Mouse (Mus musculus) duodenum, adult 2 months (tissue): Measurements from ENCODE around the gene Nudt10. TPM values are rescaled to one million over a fixed set of nuclear protein-coding genes. Genes with fewer than 3 reads are reported as not detected.

ENCODE experiments used
- polyA plus RNA-seq: library from polyadenylated mRNA; depleted of rRNA; stranded (reverse); fragments of >200 nt; gene quantifications from 2 replicates; pipeline ENCODE4 v1.2.3, GENCODE M21; 2012; ENCODE audit warnings: low replicate concordance; rRNA removed

Nudt10 gene
- 0.06 TPM in 1 of 2 replicates, not detected in the other for polyA plus RNA-seq

DNA sequence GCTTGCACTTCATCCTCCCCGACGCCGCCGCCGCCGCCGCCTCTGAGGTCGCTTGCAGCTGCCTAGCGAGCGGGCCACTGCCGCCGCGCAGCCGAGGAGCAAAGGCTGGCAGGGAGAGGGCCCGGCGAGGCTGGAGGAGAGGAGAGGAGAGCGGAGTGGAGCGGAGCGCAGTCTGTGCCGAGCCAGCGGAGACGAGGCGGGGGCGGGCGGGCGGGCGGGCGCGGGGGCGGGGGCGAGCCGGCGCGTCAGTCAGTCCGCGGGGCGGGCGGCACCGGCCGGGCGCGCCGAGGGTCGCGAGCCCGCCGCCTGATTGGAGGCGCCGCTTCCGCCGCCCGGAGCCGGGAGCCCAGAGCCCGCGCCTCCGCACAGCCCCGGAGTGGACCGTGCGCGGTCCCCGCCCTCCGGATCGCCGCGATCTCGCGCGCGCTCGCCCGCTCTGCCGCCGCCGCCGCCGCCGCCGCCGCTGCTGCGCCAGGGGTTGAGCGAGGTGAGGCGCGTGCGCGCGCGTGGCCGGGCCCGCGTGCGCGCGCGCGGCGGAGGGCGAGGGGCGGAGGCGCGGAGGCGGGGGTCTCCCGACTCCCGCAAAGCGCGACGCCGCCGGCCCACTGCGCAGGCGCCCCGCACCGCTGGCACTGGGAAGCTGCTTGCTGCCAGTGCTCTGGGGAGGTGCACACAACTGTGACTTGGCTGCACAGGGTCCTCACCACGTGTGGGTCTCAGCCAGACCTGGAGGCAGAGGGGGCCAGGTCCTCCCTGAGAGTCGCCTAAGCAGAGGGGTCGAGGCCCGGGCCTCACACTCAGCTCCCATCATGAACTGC lies at the start of gene Nudt10:
TSS of gene Nudt10 (minus strand) at position 193 of the 818 bp plus-strand sequence.

Other genes starting within 250 kb of the Nudt10 start
- gene Nudt11, start 125.6 kb downstream of the Nudt10 start, polyA plus RNA-seq = 0.04 and 0.11 TPM in 2 replicates
- gene AU022751, start 89.6 kb downstream of the Nudt10 start, polyA plus RNA-seq = not detected in 2 replicates
- gene Bmp15, start 147.7 kb upstream of the Nudt10 start, polyA plus RNA-seq = not detected in 2 replicates
- gene Shroom4, start 226.8 kb upstream of the Nudt10 start, polyA plus RNA-seq = 0.08 and 0.44 TPM in 2 replicates